In genomic region chr2:93357391-93357790, GRCm38 (mm10) we compare ENCODE assay signal across 24 mouse cellular contexts. TPM values are rescaled to one million over a fixed set of nuclear protein-coding genes. Genes with fewer than 3 reads are reported as not detected.
DNase-seq lines count a peak whose midpoint lies in the region; ATAC-seq lines count a peak whose summit lies in the region.
"Had no signal": no experiment of that assay in that cellular context is flagged by ENCODE, and none has a peak within 500 bp of the region (broad histone marks: within the 10 kb centered on the region; RNA-seq: fewer than 3 reads in every experiment).

No protein-coding gene starts in this region.

- peaks cover 94% of the 10 kb centered on the region for H3K4me1 ChIP-seq in erythroblast, embryonic 14.5 days (ENCODE audit: control insufficient read depth)
- H3K4me1 ChIP-seq in midbrain, embryonic 10.5 days = peaks cover 22% of the 10 kb centered on the region
- peaks cover 6% of the 10 kb centered on the region for H3K4me1 ChIP-seq in midbrain, embryonic 13.5 days (replicated peaks)
- H3K4me1 ChIP-seq in liver, embryonic 16.5 days (ENCODE audit: control insufficient read depth, low read depth, low read length) = peaks cover 37% of the 10 kb centered on the region

- H3K27me3 ChIP-seq in erythroblast, embryonic 14.5 days (ENCODE audit: control insufficient read depth) = no peaks in the 10 kb centered on the region
- peaks cover 11% of the 10 kb centered on the region; the same call in 1 of the 2 replicates for H3K27me3 ChIP-seq in midbrain, embryonic 10.5 days (ENCODE audit: low read depth, poor library complexity, severe bottlenecking)
- H3K27me3 ChIP-seq in midbrain, embryonic 13.5 days = no peaks in the 10 kb centered on the region
- no peaks in the 10 kb centered on the region for H3K27me3 ChIP-seq in liver, embryonic 16.5 days (ENCODE audit: control insufficient read depth, insufficient read depth, low read depth, low read length)
- H3K27me3 ChIP-seq: hindbrain, embryonic 12.5 days; neural tube, embryonic 12.5 days had no signal

- H3K4me3 ChIP-seq in erythroblast, embryonic 14.5 days (replicated peaks) = peak overlapping the region; percentile 50
- no peak overlapping the region for H3K4me3 ChIP-seq in midbrain, embryonic 10.5 days
- H3K4me3 ChIP-seq in midbrain, embryonic 13.5 days (replicated peaks) = no peak overlapping the region
- H3K4me3 ChIP-seq in liver, embryonic 16.5 days (ENCODE audit: low read depth, low read length) = no peak overlapping the region
- H3K4me3 ChIP-seq: embryonic facial prominence, embryonic 10.5 days; forebrain, embryonic 12.5 days; gastrocnemius, adult 2 months; hindbrain, embryonic 12.5 days; neural tube, embryonic 12.5 days had no signal

- WGBS in midbrain, embryonic 10.5 days = 67% methylated on average over 2 of the region's 2 CpGs
- WGBS in midbrain, embryonic 13.5 days = 54% methylated on average over 2 of the region's 2 CpGs
- WGBS in liver, embryonic 16.5 days (ENCODE audit: insufficient replicate concordance) = 39% methylated on average over 2 of the region's 2 CpGs

- no peak for DNase-seq in midbrain, embryonic 10.5 days (ENCODE audit: low spot score)
- DNase-seq in frontal cortex, postnatal 36 days (ENCODE audit: low spot score in 2 of 2) = no peak
- no peak for DNase-seq in testis, postnatal 10 days (ENCODE audit: low spot score)
- DNase-seq in kidney, adult 9 months = no peak
- DNase-seq: adrenal gland, postnatal 36 days; cerebellum, adult 9-11 months; gastrocnemius, adult 2 months; heart, postnatal 10 days; kidney, adult 8-10 months; kidney, postnatal 36 days; layer of hippocampus, postnatal 36 days; lung, adult 18-20 months; lung, postnatal 14 days; midbrain, embryonic 14.5 days; retina, postnatal 1 day; right cerebral cortex, postnatal 25 days had no signal

- peak overlapping the region; percentile 4; the same call in 1 of the 2 replicates for H3K27ac ChIP-seq in midbrain, embryonic 10.5 days (replicated peaks)
- H3K27ac ChIP-seq in midbrain, embryonic 13.5 days = no peak overlapping the region
- 0 out of 2 replicates have a peak overlapping the region, but pooled peaks have one; percentile 35 for H3K27ac ChIP-seq in liver, embryonic 16.5 days (ENCODE audit: low read length)
- H3K27ac ChIP-seq: embryonic facial prominence, embryonic 10.5 days; forebrain, embryonic 12.5 days; gastrocnemius, adult 2 months; hindbrain, embryonic 12.5 days; neural tube, embryonic 12.5 days had no signal

- peaks cover 2% of the 10 kb centered on the region; the same call in 1 of the 2 replicates for H3K9me3 ChIP-seq in erythroblast, embryonic 14.5 days (ENCODE audit: control insufficient read depth, low read length)
- no peaks in the 10 kb centered on the region for H3K9me3 ChIP-seq in midbrain, embryonic 10.5 days (replicated peaks)
- no peaks in the 10 kb centered on the region for H3K9me3 ChIP-seq in midbrain, embryonic 13.5 days
- no peaks in the 10 kb centered on the region for H3K9me3 ChIP-seq in liver, embryonic 16.5 days (replicated peaks; ENCODE audit: control insufficient read depth, low read length)
- H3K9me3 ChIP-seq: embryonic facial prominence, embryonic 10.5 days; forebrain, embryonic 12.5 days; hindbrain, embryonic 12.5 days; neural tube, embryonic 12.5 days had no signal

- H3K4me2 ChIP-seq in midbrain, embryonic 13.5 days (replicated peaks) = no peak overlapping the region
- peak overlapping the region; percentile 25; the same call in 1 of the 2 replicates for H3K4me2 ChIP-seq in liver, embryonic 16.5 days (ENCODE audit: low read depth, low read length)
- H3K4me2 ChIP-seq: forebrain, embryonic 12.5 days; hindbrain, embryonic 12.5 days; neural tube, embryonic 12.5 days had no signal

- H3K36me3 ChIP-seq in erythroblast, embryonic 14.5 days (ENCODE audit: control insufficient read depth) = peaks cover 11% of the 10 kb centered on the region
- H3K36me3 ChIP-seq in midbrain, embryonic 10.5 days = no peaks in the 10 kb centered on the region
- H3K36me3 ChIP-seq in midbrain, embryonic 13.5 days = no peaks in the 10 kb centered on the region
- H3K36me3 ChIP-seq in liver, embryonic 16.5 days (ENCODE audit: control insufficient read depth, insufficient read depth) = no peaks in the 10 kb centered on the region
- H3K36me3 ChIP-seq: embryonic facial prominence, embryonic 10.5 days; forebrain, embryonic 12.5 days; hindbrain, embryonic 12.5 days; neural tube, embryonic 12.5 days had no signal

- no peak for ATAC-seq in erythroblast, adult 5-6 weeks (replicated peaks; ENCODE audit: low FRiP score, poor library complexity, severe bottlenecking)
- no peak for ATAC-seq in midbrain, embryonic 13.5 days
- ATAC-seq in liver, embryonic 16.5 days (ENCODE audit: low read depth) = peak; percentile 19; the same call in 1 of the 2 replicates

- no peak overlapping the region for H3K9ac ChIP-seq in midbrain, embryonic 13.5 days (replicated peaks)
- no peak overlapping the region for H3K9ac ChIP-seq in liver, embryonic 16.5 days (ENCODE audit: low read depth, low read length)
- H3K9ac ChIP-seq: forebrain, embryonic 12.5 days; hindbrain, embryonic 12.5 days; neural tube, embryonic 12.5 days had no signal

RNA-seq across cellular contexts. Expression of gene Tspan18, which starts 23.1 kb away (rescaled TPM):
- 0.18 and 0.50 TPM in 2 replicates for polyA plus RNA-seq in erythroblast, embryonic 14.5 days (2012)
- not detected in 2 replicates for total RNA-seq in erythroblast, adult 5-6 weeks (2015; ENCODE audit: low replicate concordance)
- not detected in 2 replicates for total RNA-seq in erythroblast, adult 5-6 weeks (2017; ENCODE audit: low replicate concordance)
- polyA plus RNA-seq in midbrain, embryonic 10.5 days (2016; fragmentation: Nextera tagmentation; extraction: Ambion mirVana) = 45.0 and 48.4 TPM in 2 replicates
- polyA plus RNA-seq in midbrain, embryonic 13.5 days (2015; fragmentation: Nextera tagmentation; extraction: Ambion mirVana) = 24.9 and 31.2 TPM in 2 replicates
- polyA plus RNA-seq in liver, embryonic 16.5 days (2015; fragmentation: Nextera tagmentation; extraction: Ambion mirVana) = 2.0 and 2.2 TPM in 2 replicates
